Mouse (Mus musculus): ENCODE measurements around the gene Kcnd3.

Gene Kcnd3

GRCm38 (mm10) chr3:105451627-105452555 is at the start of gene Kcnd3:
Gene Kcnd3, plus strand, starts transcription at chr3:105452330.
- DNase-seq (ENCODE audit: low spot score in 2 of 2): peak; percentile 28 to 38

- no peak for DNase-seq (ENCODE audit: low spot score in 2 of 2)
Measured at GRCm38 (mm10) chr3:105402676-105403075, 49.5 kb upstream of the Kcnd3 start.

GRCm38 (mm10) chr3:105403410-105404076 is 48.6 kb upstream of the Kcnd3 start:
- DNase-seq (ENCODE audit: low spot score in 2 of 2): no peak

GRCm38 (mm10) chr3:105404077-105404446 is 48.1 kb upstream of the Kcnd3 start:
- no peak for DNase-seq (ENCODE audit: low spot score in 2 of 2)

GRCm38 (mm10) chr3:105405516-105405915 is 46.6 kb upstream of the Kcnd3 start:
- no peak for DNase-seq (ENCODE audit: low spot score in 2 of 2)

- DNase-seq (ENCODE audit: low spot score in 2 of 2): no peak
Measured at GRCm38 (mm10) chr3:105406036-105406435, 46.1 kb upstream of the Kcnd3 start.

GRCm38 (mm10) chr3:105408211-105408610 is 43.9 kb upstream of the Kcnd3 start:
- DNase-seq (ENCODE audit: low spot score in 2 of 2): no peak

- DNase-seq (ENCODE audit: low spot score in 2 of 2): no peak
Measured at GRCm38 (mm10) chr3:105410810-105411209, 41.3 kb upstream of the Kcnd3 start.

GRCm38 (mm10) chr3:105411776-105412175 is 40.4 kb upstream of the Kcnd3 start:
- DNase-seq (ENCODE audit: low spot score in 2 of 2): no peak

- DNase-seq (ENCODE audit: low spot score in 2 of 2): no peak
Measured at GRCm38 (mm10) chr3:105412229-105412628, 39.9 kb upstream of the Kcnd3 start.

GRCm38 (mm10) chr3:105412681-105413080 is 39.4 kb upstream of the Kcnd3 start:
- DNase-seq (ENCODE audit: low spot score in 2 of 2): no peak

GRCm38 (mm10) chr3:105418441-105418840 is 33.7 kb upstream of the Kcnd3 start:
- DNase-seq (ENCODE audit: low spot score in 2 of 2): no peak

GRCm38 (mm10) chr3:105422391-105422790 is 29.7 kb upstream of the Kcnd3 start:
- no peak for DNase-seq (ENCODE audit: low spot score in 2 of 2)

- no peak for DNase-seq (ENCODE audit: low spot score in 2 of 2)
Measured at GRCm38 (mm10) chr3:105423427-105423826, 28.7 kb upstream of the Kcnd3 start.

GRCm38 (mm10) chr3:105428586-105428985 is 23.5 kb upstream of the Kcnd3 start:
- DNase-seq (ENCODE audit: low spot score in 2 of 2): no peak

- peak; percentile 37 to 52 for DNase-seq (ENCODE audit: low spot score in 2 of 2)
Measured at GRCm38 (mm10) chr3:105436383-105436782, 15.7 kb upstream of the Kcnd3 start.

GRCm38 (mm10) chr3:105436971-105437370 is 15.2 kb upstream of the Kcnd3 start:
- DNase-seq (ENCODE audit: low spot score in 2 of 2): no peak

- no peak for DNase-seq (ENCODE audit: low spot score in 2 of 2)
Measured at GRCm38 (mm10) chr3:105440873-105441495, 11.1 kb upstream of the Kcnd3 start.

GRCm38 (mm10) chr3:105450641-105451470 is 1.3 kb upstream of the Kcnd3 start:
- peak; percentile 49 to 68 for DNase-seq (ENCODE audit: low spot score in 2 of 2)

GRCm38 (mm10) chr3:105452556-105453213 is 555 bp downstream of the Kcnd3 start:
- DNase-seq (ENCODE audit: low spot score in 2 of 2): peak; percentile 24 to 51

Data from frontal cortex, postnatal 36 days (tissue).